Mouse (Mus musculus) mouse trophoblast stem cell (cell line): Measurements from ENCODE around the gene Nap1l1.

Experiments
- in situ Hi-C, 2 experiments: fragments of 300-500 bp; cut with MseI, MboI; formaldehyde crosslinking; loops; 2 replicates in 1 of 2; 3 replicates in 1 of 2; pipeline ENCODE4 v1.15.1; 2025

Gene Nap1l1

DNA sequence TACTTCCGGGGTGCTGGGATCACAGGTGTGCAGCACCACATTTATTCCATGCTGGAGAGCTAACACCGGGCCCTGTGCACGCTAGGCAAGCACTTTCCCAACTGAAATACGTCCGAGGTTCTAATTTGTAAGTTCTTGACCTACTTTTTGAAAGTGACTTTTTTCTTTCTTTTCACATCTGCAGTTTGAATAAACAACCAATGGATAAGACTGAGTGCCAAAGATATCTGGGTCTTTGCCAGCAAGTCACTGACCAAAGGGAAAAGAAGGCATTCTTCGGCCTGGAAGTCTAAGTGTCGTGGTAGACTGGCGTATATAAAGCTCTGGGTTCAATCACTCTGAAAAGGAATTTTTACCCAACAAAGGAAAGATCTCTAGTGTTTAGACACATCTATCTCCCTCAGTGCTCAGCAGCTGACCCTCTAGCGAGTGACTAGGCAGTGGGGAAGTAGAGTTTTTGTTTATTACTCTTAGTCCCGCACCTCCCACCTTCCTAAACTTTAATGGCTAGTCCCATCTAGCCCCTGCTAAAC is 39.1 kb downstream of the Nap1l1 start:
- in situ Hi-C loops: loop anchor here in 1 of 2 experiments (25.0 kb wide), 1 partner anchor 125 kb away; no protein-coding TSS in a partner anchor

DNA sequence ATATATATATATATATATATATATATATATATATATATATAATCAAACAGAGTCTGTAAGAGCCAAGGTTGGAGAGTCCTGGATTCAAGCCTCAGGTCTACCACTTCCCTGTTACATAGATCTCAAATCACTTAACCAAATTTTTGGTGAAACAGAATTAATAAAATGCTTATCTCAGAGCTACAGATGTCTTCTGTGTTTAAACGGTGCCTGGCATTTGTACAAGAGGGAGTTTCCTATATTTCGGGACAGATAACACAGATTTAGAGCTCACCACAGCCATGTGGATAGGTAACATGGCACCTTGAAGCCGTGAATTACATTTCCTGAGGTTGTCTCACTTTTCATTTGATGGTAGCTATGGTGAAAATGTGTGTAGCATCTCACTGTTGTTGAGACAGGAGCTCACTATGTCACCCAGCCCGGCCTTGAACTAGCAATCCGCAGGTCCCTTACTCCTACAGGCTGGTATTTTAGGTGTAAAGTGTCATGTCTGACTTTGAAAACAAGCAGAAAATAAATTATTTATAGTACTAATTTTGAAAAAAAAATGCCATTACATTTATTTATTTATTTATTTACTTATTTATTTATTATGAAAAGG is 41.4 kb downstream of the Nap1l1 start:
- in situ Hi-C loops: loop anchor here in 1 of 2 experiments (25.0 kb wide), 1 partner anchor 123 kb away; no protein-coding TSS in a partner anchor

DNA sequence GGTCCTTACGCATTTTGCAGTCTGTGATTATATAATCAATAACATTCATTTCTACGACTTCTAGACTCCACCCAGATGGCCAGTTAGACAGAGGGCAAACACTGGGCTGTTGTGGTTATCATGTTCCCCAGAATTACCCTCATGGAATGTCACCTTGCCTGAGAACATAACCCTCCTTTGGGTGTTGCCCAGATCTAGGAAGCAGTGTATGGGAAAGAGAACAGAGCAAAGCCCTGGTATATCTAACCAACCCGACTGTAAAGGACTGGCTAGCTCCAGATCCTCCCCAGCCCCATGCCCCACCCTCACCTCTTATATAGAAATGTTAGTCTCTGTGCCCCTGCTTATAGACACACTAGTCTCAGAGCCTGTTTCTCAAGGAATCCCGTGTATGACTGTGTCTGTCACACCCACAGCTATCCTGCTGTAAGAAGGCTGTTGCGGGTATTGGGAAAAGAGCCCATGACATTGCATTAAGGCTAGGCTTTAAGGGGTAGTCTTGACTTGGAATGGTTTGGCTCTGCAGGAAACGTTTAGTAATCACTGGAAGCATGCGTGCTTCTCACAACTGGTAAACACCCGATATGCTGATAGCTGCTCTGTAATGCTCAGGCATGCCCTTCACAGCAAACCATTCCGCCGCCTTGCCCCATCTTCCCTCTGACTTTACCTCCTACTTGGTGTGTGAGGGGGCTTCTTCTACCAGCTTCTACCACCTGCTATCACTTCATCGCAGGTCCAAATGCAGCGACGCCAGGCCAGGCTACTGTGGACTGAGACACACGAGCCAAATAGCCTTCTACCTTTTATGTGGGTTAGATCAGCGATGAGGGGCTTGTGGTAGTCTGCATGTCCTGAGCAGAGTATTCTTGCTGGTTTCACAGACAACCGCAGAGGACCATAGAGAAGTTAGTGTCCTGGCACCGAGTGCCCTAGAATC is 42.3 kb downstream of the Nap1l1 start:
- in situ Hi-C loops: loop anchor here in 1 of 2 experiments (25.0 kb wide), 1 partner anchor 122 kb away; no protein-coding TSS in a partner anchor

GRCm38 (mm10) chr10:111516172-111516588 is 43.2 kb downstream of the Nap1l1 start:
- in situ Hi-C loops: loop anchor here in 1 of 2 experiments (25.0 kb wide), 1 partner anchor 121 kb away; no protein-coding TSS in a partner anchor

- in situ Hi-C loops: loop anchor here in 1 of 2 experiments (25.0 kb wide), 1 partner anchor 120 kb away; no protein-coding TSS in a partner anchor
Measured at GRCm38 (mm10) chr10:111516804-111517436, 43.9 kb downstream of the Nap1l1 start.

DNA sequence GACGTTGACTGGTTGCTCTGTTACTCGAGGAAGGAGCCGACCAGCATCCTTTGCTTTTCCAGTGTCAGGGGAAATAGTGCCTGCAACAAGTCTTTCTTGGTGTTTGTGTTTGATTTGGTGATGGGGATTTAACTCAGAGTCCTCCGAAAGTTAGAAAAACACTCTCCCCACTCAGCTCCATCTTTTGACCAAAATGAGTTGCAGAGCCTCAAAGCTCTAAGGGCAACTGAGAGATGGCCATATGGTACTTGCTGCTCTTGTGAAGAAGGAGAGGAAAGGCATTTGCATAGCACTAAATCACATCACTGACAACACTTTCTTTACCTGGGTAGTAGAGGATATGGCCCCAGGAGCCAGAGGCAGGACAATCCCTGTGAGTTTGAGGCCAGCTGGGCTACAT is 45.3 kb downstream of the Nap1l1 start:
- in situ Hi-C loops: loop anchor here in 1 of 2 experiments (25.0 kb wide), 1 partner anchor 119 kb away; no protein-coding TSS in a partner anchor

GRCm38 (mm10) chr10:111519620-111520370 is 46.8 kb downstream of the Nap1l1 start:
- in situ Hi-C loops: loop anchor here in 1 of 2 experiments (25.0 kb wide), 1 partner anchor 118 kb away; no protein-coding TSS in a partner anchor

DNA sequence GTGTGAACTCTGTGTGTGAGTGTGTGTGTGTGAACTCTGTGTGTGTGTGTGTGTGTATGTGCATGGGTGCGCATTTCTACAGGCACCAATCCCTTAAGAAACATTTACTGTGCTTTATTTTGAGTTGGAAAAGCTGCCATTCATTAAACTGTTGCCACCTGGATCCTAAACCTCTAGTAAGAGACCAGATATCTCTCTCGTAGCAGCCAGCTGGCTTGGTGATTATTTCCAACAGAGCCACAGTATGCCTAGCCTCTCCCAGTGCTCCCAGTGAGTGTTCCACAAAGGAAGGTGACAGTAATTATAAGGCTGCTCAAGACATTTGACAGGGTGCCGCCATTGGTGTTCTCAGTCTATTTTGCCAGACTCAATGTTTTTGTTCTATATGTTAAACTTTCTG is 47.6 kb downstream of the Nap1l1 start:
- in situ Hi-C loops: loop anchor here in 1 of 2 experiments (25.0 kb wide), 1 partner anchor 117 kb away; no protein-coding TSS in a partner anchor

- in situ Hi-C loops: loop anchor here in 1 of 2 experiments (25.0 kb wide), 1 partner anchor 116 kb away; no protein-coding TSS in a partner anchor
Measured at GRCm38 (mm10) chr10:111521636-111522035, 48.6 kb downstream of the Nap1l1 start.

DNA sequence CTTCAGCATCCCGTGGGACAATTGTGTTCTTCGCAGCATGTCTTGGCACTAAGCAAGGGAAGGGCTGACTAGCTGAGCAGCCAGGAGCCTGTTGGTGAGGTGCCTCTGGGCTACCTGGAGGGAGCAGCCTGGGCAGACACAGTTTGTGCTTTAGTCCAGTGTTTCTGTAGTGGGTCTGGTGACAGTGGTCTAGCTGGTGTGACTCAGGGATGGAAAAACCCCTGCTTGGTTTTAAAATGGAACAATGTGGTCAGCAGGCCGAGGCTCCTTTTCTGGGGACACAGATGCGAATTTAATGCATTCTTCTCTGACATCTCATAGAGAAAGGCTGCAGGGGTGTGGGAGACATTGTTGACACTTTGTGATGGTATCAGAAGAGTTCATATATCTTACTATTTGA is 49.2 kb downstream of the Nap1l1 start:
- in situ Hi-C loops: loop anchor here in 1 of 2 experiments (25.0 kb wide), 1 partner anchor 115 kb away; no protein-coding TSS in a partner anchor

- in situ Hi-C loops: loop anchor here in 1 of 2 experiments (25.0 kb wide), 1 partner anchor 113 kb away; no protein-coding TSS in a partner anchor
Measured at GRCm38 (mm10) chr10:111523894-111524293, 50.9 kb downstream of the Nap1l1 start.

DNA sequence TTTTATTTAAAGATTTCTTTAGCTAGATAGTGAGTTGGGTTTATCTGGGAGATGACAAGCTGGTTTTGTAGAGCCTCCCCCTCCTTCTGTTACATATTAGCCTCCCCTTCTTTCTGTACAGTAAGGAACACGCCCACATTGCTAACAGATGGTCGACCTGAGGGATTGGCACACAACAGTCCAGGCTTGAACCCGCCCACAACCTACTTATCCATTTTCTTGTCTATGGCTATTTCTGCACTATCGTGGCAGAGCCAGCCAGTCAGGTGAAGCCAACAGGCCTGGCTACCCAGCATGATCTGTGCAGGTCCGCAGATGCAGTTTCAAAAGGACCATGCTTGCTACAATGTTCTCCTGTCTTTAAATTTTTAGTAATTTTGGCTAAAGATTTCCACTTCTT is 54.0 kb downstream of the Nap1l1 start:
- in situ Hi-C loops: no loop called here

DNA sequence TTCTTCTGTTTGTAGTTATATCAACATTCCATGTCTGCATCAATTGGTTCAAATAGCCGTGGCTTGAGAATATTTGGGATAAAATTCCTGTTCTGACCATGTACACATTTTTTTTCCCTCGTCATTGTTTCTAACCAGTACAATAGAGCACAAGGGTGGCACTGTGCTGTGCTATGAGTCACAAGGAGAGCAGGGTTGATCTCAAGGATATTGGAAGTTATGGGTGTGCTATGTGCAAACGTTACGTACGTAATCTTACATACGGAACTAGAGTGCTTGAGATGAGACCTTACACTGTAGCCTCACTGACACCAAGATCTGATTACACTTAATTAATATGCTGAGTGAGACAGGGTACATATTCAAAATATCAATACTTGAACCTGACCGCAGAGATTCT is 54.6 kb downstream of the Nap1l1 start:
- in situ Hi-C loops: no loop called here

- in situ Hi-C loops: no loop called here
Measured at GRCm38 (mm10) chr10:111528283-111528682, 55.3 kb downstream of the Nap1l1 start.

- in situ Hi-C loops: no loop called here
Measured at GRCm38 (mm10) chr10:111530398-111530797, 57.4 kb downstream of the Nap1l1 start.

DNA sequence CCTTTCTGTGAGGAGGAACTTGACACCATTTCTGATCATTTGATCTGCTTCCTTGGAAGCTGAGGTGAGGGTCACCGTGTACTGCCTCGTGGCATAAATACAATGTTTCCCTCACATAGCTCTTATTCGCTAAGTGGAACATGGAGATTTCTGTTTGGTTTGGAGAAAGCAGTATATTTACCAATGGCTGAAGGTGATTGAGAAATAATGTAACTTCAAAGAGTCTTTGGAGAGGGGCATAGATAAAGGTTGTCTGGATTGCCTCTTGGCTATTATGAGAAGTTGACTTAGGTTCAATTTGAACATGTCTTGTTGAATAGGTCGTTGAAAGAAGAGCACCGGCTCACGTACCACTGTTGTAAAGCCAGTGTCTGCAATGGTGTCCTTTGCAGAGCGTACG is 61.7 kb downstream of the Nap1l1 start:
- in situ Hi-C loops: no loop called here

DNA sequence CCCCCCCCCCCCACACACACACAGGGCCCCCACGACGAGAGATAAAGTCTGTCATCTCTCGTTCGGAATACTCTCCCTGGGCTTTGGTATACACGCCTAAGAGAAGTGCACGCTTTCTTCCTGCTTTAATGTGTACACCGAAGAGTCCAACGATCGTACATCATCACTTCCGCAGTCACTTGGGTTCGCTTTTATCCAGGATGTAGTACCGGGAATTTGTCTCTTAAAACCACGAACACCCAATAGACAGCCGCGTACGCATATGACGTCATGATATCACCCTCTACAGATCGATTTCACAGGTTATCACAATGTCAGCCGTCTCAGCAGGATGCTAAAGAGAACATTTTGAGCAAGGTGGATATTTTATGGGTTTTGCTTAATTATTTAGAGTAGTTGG is 64.4 kb downstream of the Nap1l1 start:
- in situ Hi-C loops: no loop called here

GRCm38 (mm10) chr10:111539724-111540324 is 66.8 kb downstream of the Nap1l1 start:
- in situ Hi-C loops: no loop called here

- in situ Hi-C loops: no loop called here
Measured at GRCm38 (mm10) chr10:111540678-111541077, 67.7 kb downstream of the Nap1l1 start.

DNA sequence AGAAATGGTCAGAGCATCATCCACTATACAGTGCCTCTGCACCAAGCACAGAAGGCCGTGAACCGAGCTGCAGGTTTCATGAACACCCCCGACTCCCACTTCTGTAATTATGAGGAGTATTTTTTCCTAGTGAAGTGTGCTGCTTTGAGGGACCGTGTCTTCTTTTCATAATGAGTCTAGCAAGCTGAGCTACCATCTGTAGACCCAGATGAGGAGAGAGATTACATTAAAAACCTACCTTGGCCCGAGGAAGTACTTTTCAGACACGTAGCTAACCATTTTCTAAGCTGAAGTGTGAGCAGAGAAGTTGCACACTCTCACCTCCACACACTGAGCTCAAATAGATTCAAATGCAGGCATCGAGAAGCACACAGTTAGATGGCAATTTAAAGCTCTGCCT is 70.1 kb downstream of the Nap1l1 start:
- in situ Hi-C loops: no loop called here
